Mouse (Mus musculus) embryonic facial prominence, embryonic 11.5 days (tissue): ENCODE results near the gene Btnl10. TPM values are rescaled to one million over a fixed set of nuclear protein-coding genes. Genes with fewer than 3 reads are reported as not detected.

Experiments
- ATAC-seq: fragments of 200-750 bp; cut with Nextera tagmentation; replicated peaks from 2 replicates; pipeline ENCODE4 v1.8.0; 2017; ENCODE audit warnings: low read depth; ENCODE audit not compliant: insufficient number of reproducible peaks, low FRiP score, low TSS enrichment
- DNase-seq: peaks from one replicate; pipeline ENCODE4 v3.0.0-alpha.2; 2015; ENCODE audit warnings: low spot score
- H3K27ac ChIP-seq: fragments of 300-500 bp; sonication (generic); replicated peaks from 2 replicates; pipeline ENCODE4 v1.5.1; 2014; ENCODE audit warnings: mild to moderate bottlenecking, low read depth, low read length, control low read depth
- H3K27me3 ChIP-seq: fragments of 300-500 bp; sonication (generic); 2 replicates; pipeline ENCODE4 v1.6.1; 2014; ENCODE audit warnings: mild to moderate bottlenecking, low read length, moderate library complexity, mixed read lengths; ENCODE audit not compliant: control insufficient read depth, insufficient read depth
- H3K36me3 ChIP-seq: fragments of 300-500 bp; sonication (generic); replicated peaks from 2 replicates; pipeline ENCODE4 v1.6.1; 2014; ENCODE audit warnings: low read depth, mild to moderate bottlenecking, low read length, moderate library complexity, mixed read lengths; ENCODE audit not compliant: control insufficient read depth, insufficient read depth
- H3K4me1 ChIP-seq: fragments of 300-500 bp; sonication (generic); 2 replicates; pipeline ENCODE4 v1.6.1; 2014; ENCODE audit warnings: low read length, mixed read lengths; ENCODE audit not compliant: control insufficient read depth, insufficient read depth
- H3K4me2 ChIP-seq: fragments of 300-500 bp; sonication (generic); 2 replicates; pipeline ENCODE4 v1.6.1; 2014; ENCODE audit warnings: low read depth, mild to moderate bottlenecking, control low read depth, low read length, moderate library complexity
- H3K4me3 ChIP-seq: fragments of 300-500 bp; sonication (generic); 2 replicates; pipeline ENCODE4 v1.5.1; 2014; ENCODE audit warnings: low read depth, low read length, control low read depth
- H3K9ac ChIP-seq: fragments of 300-500 bp; sonication (generic); replicated peaks from 2 replicates; pipeline ENCODE4 v1.6.1; 2014; ENCODE audit warnings: mild to moderate bottlenecking, control low read depth, low read length
- H3K9me3 ChIP-seq: fragments of 300-500 bp; sonication (generic); replicated peaks from 2 replicates; pipeline ENCODE4 v1.6.1; 2016; ENCODE audit warnings: mild to moderate bottlenecking, low read length, inconsistent platforms, mixed read lengths; ENCODE audit not compliant: control insufficient read depth
- WGBS: fragments of 180-500 bp; shearing (Covaris S2); extraction: QIAGEN DNeasy Blood & Tissue Kit; methylation state at CpG from one replicate; pipeline ENCODE4 v1.1.7; 2014; 5-methylcytosine and 5-hydroxymethylcytosine counted together
- polyA plus RNA-seq: library from polyadenylated mRNA; unstranded; fragments of >200 nt; fragmentation: Nextera tagmentation; extraction: Ambion mirVana; gene quantifications from 2 replicates; pipeline ENCODE4 v1.2.1, GENCODE M21; 2014

Btnl10 gene
- polyA plus RNA-seq, 1 experiment from 2014 or later = 0.04 TPM

GRCm38 (mm10) chr11:58965001-58965760, 47.5 kb downstream of the Btnl10 start:
- no peak for DNase-seq
- Histone ChIP-seq H3K9ac (no peak overlapping the region), H3K27me3 (peaks cover 5% of the 10 kb centered on the region; the same call in 1 of the 2 replicates), H3K4me3 (no peak overlapping the region), H3K36me3 (no peaks in the 10 kb centered on the region), H3K4me1 (no peaks in the 10 kb centered on the region), H3K27ac (no peak overlapping the region), H3K9me3 (no peaks in the 10 kb centered on the region), H3K4me2 (no peak overlapping the region)
- WGBS = 46% methylated on average over 12 of the region's 12 CpGs
- no peak for ATAC-seq

- 97% methylated on average over 1 of the region's 1 CpGs for WGBS
- Histone ChIP-seq H3K36me3 (no peaks in the 10 kb centered on the region), H3K4me2 (no peak overlapping the region), H3K4me3 (no peak overlapping the region), H3K9ac (no peak overlapping the region), H3K4me1 (no peaks in the 10 kb centered on the region), H3K9me3 (no peaks in the 10 kb centered on the region), H3K27ac (no peak overlapping the region), H3K27me3 (no peaks in the 10 kb centered on the region; the same call in 1 of the 2 replicates)
- no peak for DNase-seq
- ATAC-seq = no peak
Observed at GRCm38 (mm10) chr11:58967346-58967745, 49.6 kb downstream of the Btnl10 start.

- Histone ChIP-seq H3K27ac (no peak overlapping the region), H3K27me3 (no peaks in the 10 kb centered on the region; the same call in 1 of the 2 replicates), H3K4me3 (no peak overlapping the region), H3K4me1 (no peaks in the 10 kb centered on the region), H3K9ac (no peak overlapping the region), H3K36me3 (no peaks in the 10 kb centered on the region), H3K4me2 (no peak overlapping the region), H3K9me3 (no peaks in the 10 kb centered on the region)
- ATAC-seq (no peak; the same call in 1 of the 2 replicates), DNase-seq (no peak)
- 82% methylated on average over 7 of the region's 7 CpGs for whole genome bisulfite sequencing
Observed at GRCm38 (mm10) chr11:58968551-58968950, 50.8 kb downstream of the Btnl10 start.

GRCm38 (mm10) chr11:58969027-58969426, 51.3 kb downstream of the Btnl10 start:
- no peaks in the 10 kb centered on the region for H3K36me3 ChIP-seq
- ATAC-seq = no peak
- H3K4me2 ChIP-seq = no peak overlapping the region
- no peaks in the 10 kb centered on the region for H3K9me3 ChIP-seq
- DNase-seq = no peak
- H3K4me1 ChIP-seq = no peaks in the 10 kb centered on the region
- H3K27me3 ChIP-seq = no peaks in the 10 kb centered on the region
- no peak overlapping the region for H3K4me3 ChIP-seq
- H3K27ac ChIP-seq = no peak overlapping the region
- WGBS = 90% methylated on average over 8 of the region's 8 CpGs
- no peak overlapping the region for H3K9ac ChIP-seq

GRCm38 (mm10) chr11:58969659-58970058, 52.0 kb downstream of the Btnl10 start:
- DNase-seq (no peak), ATAC-seq (no peak)
- no peak overlapping the region for H3K9ac ChIP-seq
- H3K36me3 ChIP-seq = no peaks in the 10 kb centered on the region
- no peak overlapping the region for H3K27ac ChIP-seq
- no peaks in the 10 kb centered on the region for H3K9me3 ChIP-seq
- H3K4me3 ChIP-seq = no peak overlapping the region
- WGBS = 82% methylated on average over 6 of the region's 6 CpGs
- no peaks in the 10 kb centered on the region for H3K27me3 ChIP-seq
- no peaks in the 10 kb centered on the region for H3K4me1 ChIP-seq
- H3K4me2 ChIP-seq = no peak overlapping the region

GRCm38 (mm10) chr11:58970831-58971530, 53.3 kb downstream of the Btnl10 start:
- DNase-seq (no peak), ATAC-seq (peak; percentile 39; the same call in 1 of the 2 replicates)
- Histone ChIP-seq H3K36me3 (no peaks in the 10 kb centered on the region), H3K27ac (no peak overlapping the region), H3K4me3 (no peak overlapping the region), H3K4me1 (no peaks in the 10 kb centered on the region), H3K27me3 (no peaks in the 10 kb centered on the region), H3K4me2 (no peak overlapping the region), H3K9ac (no peak overlapping the region), H3K9me3 (no peaks in the 10 kb centered on the region)
- 90% methylated on average over 21 of the region's 21 CpGs for WGBS

- Histone ChIP-seq H3K27ac (no peak overlapping the region), H3K9me3 (no peaks in the 10 kb centered on the region), H3K4me2 (no peak overlapping the region), H3K36me3 (no peaks in the 10 kb centered on the region), H3K4me3 (no peak overlapping the region), H3K27me3 (no peaks in the 10 kb centered on the region), H3K9ac (no peak overlapping the region), H3K4me1 (no peaks in the 10 kb centered on the region)
- DNase-seq (no peak), ATAC-seq (no peak)
- WGBS = 94% methylated on average over 3 of the region's 3 CpGs
Observed at GRCm38 (mm10) chr11:58971796-58972195, 54.1 kb downstream of the Btnl10 start.

- 90% methylated on average over 3 of the region's 3 CpGs for WGBS
- peaks cover 2% of the 10 kb centered on the region for H3K4me1 ChIP-seq
- no peaks in the 10 kb centered on the region for H3K9me3 ChIP-seq
- no peak overlapping the region for H3K4me2 ChIP-seq
- H3K27ac ChIP-seq = no peak overlapping the region
- no peaks in the 10 kb centered on the region for H3K36me3 ChIP-seq
- ATAC-seq (no peak), DNase-seq (no peak)
- H3K27me3 ChIP-seq = no peaks in the 10 kb centered on the region
- no peak overlapping the region for H3K4me3 ChIP-seq
- no peak overlapping the region for H3K9ac ChIP-seq
Observed at GRCm38 (mm10) chr11:58974414-58974813, 56.7 kb downstream of the Btnl10 start.
